Mouse (Mus musculus): ENCODE data around the gene Armc5.

GRCm38 (mm10) chr7:128235481-128235880 is 1.7 kb upstream of the Armc5 start:
- no peak for TF ChIP-seq EP300 (IDR thresholded peaks at IDR 0.05; ENCODE audit: low read depth)
- TF ChIP-seq CTCF (IDR thresholded peaks at IDR 0.05; ENCODE audit: low read depth), result no peak
